Mouse (Mus musculus) liver, adult (tissue): ENCODE data around the gene Phb.

Source experiments
- GATA4 ChIP-seq: IDR thresholded peaks from 2 replicates; pipeline ENCODE4 v1.6.1; 2014; ENCODE audit warnings: mild to moderate bottlenecking, low read length; ENCODE audit not compliant: insufficient replicate concordance

Gene Phb

GRCm38 (mm10) chr11:95666529-95667149 lies at the start of gene Phb:
Phb (plus strand) TSS chr11:95666957.
- TF ChIP-seq GATA4: no peak

GRCm38 (mm10) chr11:95617785-95618465 lies 48.8 kb upstream of the Phb start:
- no peak for TF ChIP-seq GATA4

- no peak for TF ChIP-seq GATA4
Measured at GRCm38 (mm10) chr11:95619081-95619480, 47.7 kb upstream of the Phb start.

- no peak for TF ChIP-seq GATA4
Measured at GRCm38 (mm10) chr11:95619886-95620444, 46.8 kb upstream of the Phb start.

- TF ChIP-seq GATA4: no peak
Measured at GRCm38 (mm10) chr11:95621010-95621409, 45.7 kb upstream of the Phb start.

GRCm38 (mm10) chr11:95621541-95622130 lies 45.1 kb upstream of the Phb start:
- no peak for TF ChIP-seq GATA4

- TF ChIP-seq GATA4: no peak
Measured at GRCm38 (mm10) chr11:95622426-95622825, 44.3 kb upstream of the Phb start.

- no peak for TF ChIP-seq GATA4
Measured at GRCm38 (mm10) chr11:95630558-95630957, 36.2 kb upstream of the Phb start.

- no peak for TF ChIP-seq GATA4
Measured at GRCm38 (mm10) chr11:95631301-95631700, 35.5 kb upstream of the Phb start.

GRCm38 (mm10) chr11:95632474-95632873 lies 34.3 kb upstream of the Phb start:
- no peak for TF ChIP-seq GATA4

- no peak for TF ChIP-seq GATA4
Measured at GRCm38 (mm10) chr11:95633512-95634000, 33.2 kb upstream of the Phb start.

- TF ChIP-seq GATA4: no peak
Measured at GRCm38 (mm10) chr11:95635030-95635429, 31.7 kb upstream of the Phb start.

GRCm38 (mm10) chr11:95640751-95641150 lies 26.0 kb upstream of the Phb start:
- TF ChIP-seq GATA4: no peak

- TF ChIP-seq GATA4: no peak
Measured at GRCm38 (mm10) chr11:95642534-95643280, 24.1 kb upstream of the Phb start.

- no peak for TF ChIP-seq GATA4
Measured at GRCm38 (mm10) chr11:95643856-95644255, 22.9 kb upstream of the Phb start.
